Mouse (Mus musculus) ES-E14 (cell line): ENCODE data around the gene Serpinb9.

Source experiments
- CHD2 ChIP-seq: IDR thresholded peaks from 2 replicates; pipeline ENCODE4 v1.6.1; 2014; ENCODE audit warnings: mild to moderate bottlenecking, low read depth, low read length, inconsistent platforms
- MAFK ChIP-seq: IDR thresholded peaks from 2 replicates; pipeline ENCODE4 v1.6.1; 2014; ENCODE audit warnings: mild to moderate bottlenecking, low read depth, low read length, inconsistent platforms; ENCODE audit not compliant: insufficient read depth

DNA sequence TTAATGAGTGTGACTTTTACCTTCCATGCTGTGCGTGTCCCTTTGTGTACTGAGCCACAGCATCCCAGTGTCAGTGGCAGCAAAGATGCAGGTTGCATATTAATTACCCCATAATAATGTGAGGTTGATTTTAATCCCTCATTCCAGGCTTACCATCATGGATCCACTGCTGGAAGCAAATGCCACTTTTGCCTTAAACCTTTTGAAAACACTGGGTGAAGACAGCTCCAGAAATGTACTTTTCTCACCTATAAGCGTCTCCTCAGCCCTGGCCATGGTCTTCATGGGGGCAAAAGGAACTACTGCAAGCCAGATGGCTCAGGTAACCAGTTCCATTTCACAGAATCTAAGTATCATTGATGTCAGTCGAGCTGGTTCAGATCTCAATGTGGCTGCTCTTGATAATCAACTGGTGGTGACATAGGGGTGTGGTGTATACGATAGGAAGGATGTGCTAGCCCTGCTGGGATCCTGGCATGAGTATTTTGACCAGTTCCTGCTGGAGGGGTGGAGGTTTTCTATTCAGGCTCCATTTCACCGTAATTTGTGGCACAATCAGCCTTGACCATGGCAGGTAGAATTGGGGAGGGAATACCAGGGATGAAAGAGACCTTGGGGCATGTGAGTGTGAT lies 34.6 kb upstream of the Serpinb9 start:
- TF ChIP-seq CHD2 (no peak), MAFK (no peak)
